Mouse (Mus musculus) left cerebral cortex, postnatal 14 days (tissue): ENCODE results near the gene Fcrl1. TPM values are rescaled to one million over a fixed set of nuclear protein-coding genes. Genes with fewer than 3 reads are reported as not detected.
"Not testable (repeated sequence)": the region's sequence is repeated elsewhere in the genome, so short reads cannot be mapped to it uniquely, and the experiment has no call there.

ENCODE experiments used
- DNase-seq, 2 experiments: peaks; one replicate each; pipeline ENCODE4 v3.0.0; 2021 to 2022; ENCODE audit warnings: low spot score in 2 of 2, mixed read lengths in 1 of 2
- intact Hi-C: fragments of 180-260 bp; cut with DNase I; formaldehyde crosslinking; loops from one replicate; pipeline ENCODE4 v1.15.1; 2025
- long read RNA-seq, 2 experiments: library from polyadenylated mRNA; stranded (forward); transcript quantifications; one replicate each; pipeline ENCODE4 v2.0.0; 2021
- total RNA-seq, 2 experiments: library from RNA; stranded (reverse); gene quantifications; 2 replicates each; pipeline ENCODE4 v1.2.3; 2021

Gene Fcrl1
- total RNA-seq = under 1 TPM in 1 of 2 experiments, not detected in 1; 0.68 TPM
- long read RNA-seq, experiment 1, partial matches to known transcripts = 1 of 1 reads
- long read RNA-seq, experiment 1, other reads (novel, unspliced or antisense) = 0 of 1 reads
- long read RNA-seq, experiment 2 = 0 reads

DNA sequence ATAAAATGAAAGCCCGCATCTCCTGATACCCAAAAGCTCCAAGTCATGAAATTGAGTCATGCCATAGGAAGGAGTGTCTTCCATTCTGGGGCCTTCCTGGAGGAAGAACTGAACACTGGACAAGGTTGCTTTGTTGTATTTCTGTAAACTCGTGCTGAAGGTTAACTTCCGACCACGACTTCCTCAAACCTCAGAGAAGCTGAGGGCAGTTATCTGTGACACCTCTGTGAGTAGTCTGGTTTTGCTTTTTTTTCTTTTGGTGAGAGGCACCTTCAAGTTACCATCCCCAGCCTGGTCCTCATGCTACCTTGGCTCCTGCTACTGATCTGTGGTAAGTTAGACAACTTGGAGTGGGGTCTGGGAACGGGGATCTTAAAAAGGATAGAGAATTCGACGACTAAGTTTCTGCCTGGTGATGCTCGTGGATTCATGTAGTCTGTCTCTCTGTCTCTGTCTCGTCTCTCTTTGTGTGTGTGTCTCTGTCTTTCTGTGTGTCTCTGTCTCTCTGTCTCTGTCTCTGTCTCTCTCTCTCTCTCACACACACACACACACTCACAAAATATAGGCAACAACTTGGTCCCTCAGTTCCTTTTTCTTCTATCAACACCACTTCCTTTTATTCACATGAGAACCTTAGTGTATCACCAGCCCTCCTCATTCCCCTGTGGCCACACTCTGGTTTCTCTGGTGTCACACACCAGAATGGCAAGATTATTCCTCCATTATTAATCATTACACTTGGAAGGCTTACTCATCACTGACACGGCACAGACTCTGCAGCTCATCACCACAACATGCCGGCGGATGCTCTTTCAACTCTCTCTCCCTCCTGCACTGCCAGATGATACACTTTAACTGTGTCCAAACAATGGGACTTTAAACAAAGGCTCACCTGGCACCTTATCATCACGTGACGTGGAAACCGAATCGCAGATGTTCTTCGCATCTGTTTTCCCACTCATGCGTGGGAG lies at the start of gene Fcrl1:
Gene Fcrl1, plus strand, starts transcription at position 193 of the 971 bp plus-strand sequence.
- intact Hi-C loops = no loop called here

GRCm38 (mm10) chr3:87337899-87338298 lies 38.3 kb upstream of the Fcrl1 start:
- intact Hi-C loops = no loop called here
- DNase-seq = no peak

More for the DNA sequence above, at the start of gene Fcrl1:
- DNase-seq = peak in 1 of 2 experiments; percentile 6

- DNase-seq, intact Hi-C loops: not testable (repeated sequence)
These were observed 25.2 kb upstream of the Fcrl1 start for GRCm38 (mm10) chr3:87350992-87351391.

- intact Hi-C loops = no loop called here
- no peak for DNase-seq
These were observed 18.6 kb upstream of the Fcrl1 start, which contains the start of gene Cd5l for GRCm38 (mm10) chr3:87357581-87357980. Gene Cd5l, plus strand, starts transcription at chr3:87357881.

DNA sequence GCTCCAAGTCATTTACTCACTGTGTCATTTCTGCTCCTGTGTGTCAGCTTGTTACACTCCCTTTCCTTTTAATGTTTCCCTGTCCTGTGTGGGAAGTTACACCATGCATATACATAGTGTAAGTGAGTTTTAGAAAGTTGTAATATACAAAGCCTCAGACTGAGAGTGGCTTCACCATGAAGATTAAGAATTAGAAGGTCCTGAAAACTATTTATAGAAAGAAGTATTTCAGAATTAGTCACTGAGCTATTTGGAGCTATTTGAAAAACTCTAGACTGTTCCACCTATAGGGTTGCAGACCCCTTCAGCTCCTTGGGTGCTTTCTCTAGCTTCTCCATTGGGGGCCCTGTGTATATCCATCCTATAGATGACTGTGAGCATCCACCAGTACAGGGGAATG lies 17.0 kb upstream of the Fcrl1 start:
- DNase-seq = no peak

GRCm38 (mm10) chr3:87360466-87360865 lies 15.7 kb upstream of the Fcrl1 start:
- intact Hi-C loops = no loop called here
- no peak for DNase-seq

More for the DNA sequence above, 17.0 kb upstream of the Fcrl1 start:
- intact Hi-C loops = no loop called here

DNA sequence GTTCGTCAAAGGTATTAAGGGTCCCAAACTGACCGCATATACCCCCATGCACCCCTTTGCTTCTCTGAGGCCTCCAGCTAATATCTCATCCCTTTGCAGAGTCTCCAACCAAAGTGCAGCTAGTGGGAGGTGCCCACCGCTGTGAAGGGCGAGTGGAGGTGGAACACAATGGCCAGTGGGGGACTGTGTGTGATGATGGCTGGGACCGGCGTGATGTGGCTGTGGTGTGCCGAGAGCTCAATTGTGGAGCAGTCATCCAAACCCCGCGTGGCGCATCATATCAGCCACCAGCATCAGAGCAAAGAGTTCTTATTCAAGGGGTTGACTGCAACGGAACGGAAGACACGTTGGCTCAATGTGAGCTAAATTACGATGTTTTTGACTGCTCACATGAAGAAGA lies 10.5 kb upstream of the Fcrl1 start:
- intact Hi-C loops = no loop called here
- no peak for DNase-seq

DNA sequence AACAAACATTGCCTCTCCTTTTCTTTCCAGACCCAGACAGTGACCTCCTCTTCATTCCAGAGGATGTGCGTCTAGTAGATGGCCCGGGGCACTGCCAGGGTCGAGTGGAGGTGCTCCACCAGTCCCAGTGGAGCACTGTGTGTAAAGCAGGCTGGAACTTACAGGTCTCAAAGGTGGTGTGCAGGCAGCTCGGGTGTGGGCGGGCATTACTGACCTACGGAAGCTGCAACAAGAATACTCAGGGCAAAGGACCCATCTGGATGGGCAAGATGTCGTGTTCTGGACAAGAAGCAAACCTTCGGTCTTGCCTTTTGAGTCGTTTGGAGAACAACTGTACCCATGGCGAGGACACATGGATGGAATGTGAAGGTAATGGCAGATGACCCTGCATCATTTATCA lies 8.7 kb upstream of the Fcrl1 start:
- DNase-seq = no peak
- intact Hi-C loops = no loop called here

DNA sequence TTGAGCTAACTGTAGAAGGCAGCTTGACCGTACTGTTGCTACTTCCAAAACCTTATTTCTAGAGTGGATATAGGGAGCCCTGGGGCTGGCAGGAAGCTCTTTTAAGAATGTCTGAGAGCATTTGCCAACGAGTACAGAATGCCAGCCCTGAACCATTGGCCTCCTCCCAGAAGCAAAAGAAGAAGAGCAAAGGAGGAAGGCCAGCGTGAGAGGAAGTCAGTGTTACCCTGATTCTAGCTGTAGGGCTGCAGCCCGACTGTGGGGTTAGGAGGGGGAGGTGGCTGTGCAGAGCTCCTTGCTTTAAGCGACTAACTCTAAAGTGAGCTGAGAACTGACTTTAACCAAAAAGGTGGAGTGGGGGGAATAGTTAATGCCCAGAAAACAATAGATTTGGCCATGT lies 7.0 kb upstream of the Fcrl1 start:
- intact Hi-C loops = no loop called here
- DNase-seq = peak in 1 of 2 experiments; percentile 7

GRCm38 (mm10) chr3:87377228-87377627 lies 1.0 kb downstream of the Fcrl1 start:
- intact Hi-C loops = no loop called here
- DNase-seq = no peak

DNA sequence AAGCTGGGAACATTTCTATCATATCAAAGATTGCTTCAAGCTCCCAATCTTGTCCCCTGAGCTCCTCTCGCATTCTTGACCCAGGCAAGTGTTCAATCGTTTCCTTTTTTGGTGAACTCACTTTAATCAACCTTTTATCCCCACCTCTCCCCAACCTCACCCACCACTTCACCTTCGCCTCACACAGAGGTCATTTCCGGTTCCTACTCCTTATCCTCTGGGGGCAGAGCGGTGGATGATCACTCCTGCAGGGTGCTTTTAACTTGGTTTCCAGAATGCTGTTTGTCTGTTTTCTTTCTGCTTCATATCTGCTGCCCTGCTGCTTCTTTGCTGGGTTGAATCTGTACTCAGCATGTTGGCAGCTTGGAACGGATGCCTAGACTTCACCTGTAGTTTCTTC lies 1.5 kb downstream of the Fcrl1 start:
- intact Hi-C loops = no loop called here
- no peak for DNase-seq

- DNase-seq, intact Hi-C loops: not testable (repeated sequence)
These were observed 3.6 kb downstream of the Fcrl1 start for GRCm38 (mm10) chr3:87379641-87380315.

GRCm38 (mm10) chr3:87381806-87382712 lies 5.9 kb downstream of the Fcrl1 start:
- no peak for DNase-seq
- intact Hi-C loops = no loop called here

DNA sequence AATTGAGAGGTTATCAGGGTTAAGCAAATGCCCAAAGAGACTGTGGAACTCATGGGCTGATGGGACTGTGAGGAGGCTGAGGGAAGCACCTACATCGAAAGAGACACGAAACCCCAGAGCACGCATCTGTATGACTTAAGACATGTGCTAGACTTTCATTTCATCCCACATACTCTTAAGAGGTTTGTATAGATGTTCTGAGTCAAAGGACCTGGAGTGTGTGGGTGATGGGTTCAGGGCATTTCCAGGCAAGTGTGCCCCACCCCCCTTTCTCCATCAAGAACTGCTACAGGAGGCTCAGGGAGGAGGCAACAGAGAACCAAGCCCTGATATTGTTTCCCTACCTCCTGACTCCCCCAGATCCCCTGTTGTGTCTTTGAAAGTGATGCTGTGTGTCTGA lies 7.1 kb downstream of the Fcrl1 start:
- intact Hi-C loops = no loop called here
- DNase-seq = no peak

DNA sequence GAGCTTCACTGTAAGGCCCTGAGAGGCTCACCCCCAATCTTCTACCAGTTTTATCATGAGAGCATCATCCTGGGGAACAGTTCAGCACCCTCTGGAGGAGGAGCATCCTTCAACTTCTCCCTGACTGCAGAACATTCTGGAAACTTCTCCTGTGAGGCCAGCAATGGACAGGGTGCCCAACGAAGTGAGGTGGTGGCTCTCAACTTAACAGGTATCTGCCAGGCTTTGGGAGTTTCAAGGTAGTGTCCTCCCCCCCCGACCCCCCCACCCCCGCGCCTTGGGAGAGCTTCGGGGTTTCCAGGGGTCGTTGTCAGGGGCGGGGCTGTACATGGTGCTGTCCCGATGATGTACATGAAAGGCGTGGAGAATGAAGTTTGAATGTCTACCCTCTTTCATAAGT lies 8.9 kb downstream of the Fcrl1 start:
- intact Hi-C loops = no loop called here

GRCm38 (mm10) chr3:87390935-87391334 lies 14.7 kb downstream of the Fcrl1 start:
- no peak for DNase-seq
- intact Hi-C loops = no loop called here

More for the DNA sequence above, 8.9 kb downstream of the Fcrl1 start:
- no peak for DNase-seq

- DNase-seq = no peak
- intact Hi-C loops = no loop called here
These were observed 22.6 kb downstream of the Fcrl1 start for GRCm38 (mm10) chr3:87398809-87399208.

DNA sequence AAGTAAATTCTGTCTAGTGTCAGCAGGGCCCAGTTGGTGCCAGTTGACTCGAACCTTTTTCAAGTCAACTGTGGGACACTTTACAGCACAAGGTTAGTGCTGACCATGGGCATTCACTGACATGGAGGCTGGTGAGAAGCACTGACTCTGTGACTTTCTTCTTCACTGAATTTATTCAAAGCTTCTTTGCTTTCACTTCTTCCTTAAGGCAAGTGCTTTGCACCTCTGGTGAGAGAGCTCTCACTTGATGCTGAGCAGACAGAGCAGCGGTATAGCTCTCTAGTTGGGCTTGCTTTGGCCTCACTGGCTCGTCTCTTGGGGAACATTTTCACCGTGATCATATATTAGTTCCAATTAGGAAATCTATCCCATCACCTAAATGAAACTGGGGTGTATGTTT lies 23.7 kb downstream of the Fcrl1 start:
- intact Hi-C loops = no loop called here
- DNase-seq = no peak

DNA sequence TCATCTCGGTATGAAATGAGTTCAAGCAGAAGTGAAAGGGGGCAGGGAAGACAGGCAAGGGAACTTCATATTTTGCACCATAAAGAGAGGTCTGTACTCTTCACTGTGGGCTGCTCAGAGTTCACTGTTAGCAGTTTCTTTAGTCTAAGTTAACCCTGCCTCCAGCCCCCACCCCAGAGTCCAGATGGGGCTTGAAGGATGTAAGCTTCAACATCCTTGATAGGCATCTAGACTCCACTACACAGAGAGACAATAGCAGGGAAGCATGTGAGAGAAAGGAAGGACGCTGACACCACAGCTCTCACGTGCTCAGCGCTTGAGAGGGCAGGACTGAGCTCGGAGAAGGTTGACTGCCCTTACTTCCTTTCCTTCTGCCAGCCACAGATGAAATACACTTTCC lies 25.1 kb downstream of the Fcrl1 start:
- intact Hi-C loops = no loop called here
- no peak for DNase-seq
